Mouse (Mus musculus): ENCODE measurements around the gene Pten. TPM values are rescaled to one million over a fixed set of nuclear protein-coding genes. Genes with fewer than 3 reads are reported as not detected.

The Pten gene
- polyA plus RNA-seq, 1 experiment from 2014 or later: 11.7 TPM

DNA sequence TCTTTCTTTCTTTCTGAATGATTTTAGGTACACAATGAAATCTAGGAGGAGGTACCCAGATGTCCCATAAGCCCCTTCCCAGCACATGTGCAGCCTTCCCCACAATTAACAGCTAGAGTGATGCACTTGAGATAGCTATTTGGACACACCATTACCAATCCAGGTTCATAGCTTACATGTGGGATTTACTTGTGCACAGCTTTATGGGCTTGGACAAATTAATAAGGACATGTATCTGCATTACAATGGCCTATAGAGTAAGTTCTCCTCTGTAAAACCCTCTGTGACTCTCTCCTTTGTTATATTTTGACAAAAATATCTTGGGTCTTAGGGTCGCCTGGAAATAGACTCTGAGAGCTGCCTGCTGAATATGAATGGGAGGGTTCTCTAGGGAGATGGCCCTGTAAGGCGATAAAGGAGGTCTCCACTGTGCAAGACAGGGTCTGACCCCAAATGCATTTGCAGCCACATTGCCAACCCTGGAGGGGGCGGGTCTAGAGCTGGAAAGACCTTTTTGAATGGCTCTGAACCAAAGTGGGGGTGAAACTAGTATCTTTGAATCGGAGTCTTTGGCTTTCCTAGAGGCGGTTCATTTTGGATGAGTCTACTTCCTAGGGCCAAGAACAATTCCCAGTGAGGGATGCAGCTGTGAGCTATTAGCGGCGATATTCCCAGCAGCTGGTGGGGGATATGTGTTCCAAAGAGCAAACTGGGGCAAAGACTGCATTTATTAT lies 116.8 kb downstream of the Pten start:
- ATAC-seq (ENCODE audit: low FRiP score, low read depth): no peak
- Histone ChIP-seq H3K36me3 (no peaks in the 10 kb centered on the region), H3K4me3 (no peak overlapping the region), H3K27me3 (replicated peaks) (no peaks in the 10 kb centered on the region), H3K4me2 (replicated peaks) (no peak overlapping the region), H3K9ac (no peak overlapping the region), H3K9me3 (no peaks in the 10 kb centered on the region), H3K4me1 (peaks cover 6% of the 10 kb centered on the region), H3K27ac (no peak overlapping the region)
- 43% methylated on average over 7 of the region's 7 CpGs for WGBS

Other genes starting within 250 kb of the Pten start
- gene Papss2, start 161.7 kb upstream of the Pten start, polyA plus RNA-seq (2016; fragmentation: Nextera tagmentation; extraction: Ambion mirVana): 2.3 TPM in 2 replicates
- 97.0 and 101 TPM in 2 replicates for gene Atad1, start 17.7 kb upstream of the Pten start, polyA plus RNA-seq (2016; fragmentation: Nextera tagmentation; extraction: Ambion mirVana)